Mouse (Mus musculus) kidney, adult 2 months (tissue): ENCODE results near the gene 2410004B18Rik.

Experiments
- CTCF ChIP-seq: fragments of 200-500 bp; conservative IDR thresholded peaks from 2 replicates; pipeline ENCODE4 v1.5.1; 2011; ENCODE audit warnings: low read depth, mild to moderate bottlenecking, control low read depth, low read length, moderate library complexity, mixed read lengths; ENCODE audit not compliant: insufficient read depth, insufficient read length
- POLR2A ChIP-seq: fragments of 200-500 bp; IDR thresholded peaks from one replicate; pipeline ENCODE4 v1.6.1; 2011; ENCODE audit warnings: low read depth, low read length, control low read depth

DNA sequence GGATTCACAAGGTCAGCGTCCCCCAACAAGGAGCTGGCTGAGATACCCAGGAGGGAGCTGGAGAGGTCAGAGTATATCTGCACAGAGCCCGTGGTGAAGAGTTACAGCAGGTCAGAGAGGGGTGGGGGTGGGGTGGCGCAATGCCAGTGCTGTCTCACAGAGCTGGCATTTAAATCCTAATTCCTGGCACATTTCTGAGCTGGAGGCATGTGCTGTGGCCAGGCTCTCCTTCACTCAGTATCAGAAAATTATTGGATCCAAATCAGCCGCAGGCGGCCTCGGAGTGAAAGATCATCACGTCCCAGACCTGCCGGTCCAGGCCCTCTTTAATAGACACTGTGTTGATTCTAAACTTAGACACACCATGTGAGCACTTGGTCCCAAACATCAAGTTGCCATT is 38.0 kb upstream of the 2410004B18Rik start:
- no peak for TF ChIP-seq CTCF
- no peak for TF ChIP-seq POLR2A
